Mouse (Mus musculus) limb, embryonic 12.5 days (tissue): ENCODE results near the gene Olfr792. TPM values are rescaled to one million over a fixed set of nuclear protein-coding genes. Genes with fewer than 3 reads are reported as not detected.

Source experiments
- ATAC-seq: fragments of 200-750 bp; cut with Nextera tagmentation; 2 replicates; pipeline ENCODE4 v1.8.0; 2017; ENCODE audit warnings: low read depth, moderate TSS enrichment; ENCODE audit not compliant: insufficient number of reproducible peaks, insufficient read depth, low FRiP score, low TSS enrichment
- H3K27ac ChIP-seq: fragments of 300-500 bp; sonication (generic); 2 replicates; pipeline ENCODE4 v1.5.1; 2016; ENCODE audit warnings: mild to moderate bottlenecking, moderate library complexity
- H3K27me3 ChIP-seq: fragments of 300-500 bp; sonication (generic); 2 replicates; pipeline ENCODE4 v1.6.1; 2016; ENCODE audit warnings: mild to moderate bottlenecking, moderate library complexity
- H3K36me3 ChIP-seq: fragments of 300-500 bp; sonication (generic); 2 replicates; pipeline ENCODE4 v1.6.1; 2016; ENCODE audit warnings: mild to moderate bottlenecking, moderate library complexity
- H3K4me1 ChIP-seq: fragments of 300-500 bp; sonication (generic); replicated peaks from 2 replicates; pipeline ENCODE4 v1.6.1; 2016
- H3K4me2 ChIP-seq: fragments of 300-500 bp; sonication (generic); 2 replicates; pipeline ENCODE4 v1.6.1; 2016; ENCODE audit warnings: mild to moderate bottlenecking, moderate library complexity
- H3K4me3 ChIP-seq: fragments of 300-500 bp; sonication (generic); replicated peaks from 2 replicates; pipeline ENCODE4 v1.5.1; 2016; ENCODE audit warnings: mild to moderate bottlenecking
- H3K9ac ChIP-seq: fragments of 300-500 bp; sonication (generic); replicated peaks from 2 replicates; pipeline ENCODE4 v1.6.1; 2016; ENCODE audit warnings: mild to moderate bottlenecking, moderate library complexity
- H3K9me3 ChIP-seq: fragments of 300-500 bp; sonication (generic); 2 replicates; pipeline ENCODE4 v1.6.1; 2016; ENCODE audit warnings: mild to moderate bottlenecking, moderate library complexity
- WGBS: fragments of 180-500 bp; shearing (Covaris S2); methylation state at CpG from one replicate; pipeline ENCODE4 v1.1.7; 2016; 5-methylcytosine and 5-hydroxymethylcytosine counted together
- microRNA-seq: library from miRNA; unstranded; fragments of <30 nt; microRNA quantifications from one replicate; pipeline ENCODE4, GENCODE M21; 2017
- polyA plus RNA-seq: library from polyadenylated mRNA; unstranded; fragments of >200 nt; fragmentation: Nextera tagmentation; extraction: Ambion mirVana; gene quantifications from 2 replicates; pipeline ENCODE4 v1.2.1, GENCODE M21; 2016

Olfr792 gene
- polyA plus RNA-seq, result not detected in 2 replicates

- H3K4me3 ChIP-seq, result no peak within 1 kb of the TSS
- no peak within 1 kb of the TSS for H3K27ac ChIP-seq
- H3K36me3 ChIP-seq, result no peaks in the 10 kb centered on the region
- H3K4me2 ChIP-seq, result no peak within 1 kb of the TSS
- no peaks in the 10 kb centered on the region for H3K27me3 ChIP-seq
- no peak for ATAC-seq
- H3K4me1 ChIP-seq, result no peaks in the 10 kb centered on the region
- H3K9ac ChIP-seq, result no peak within 1 kb of the TSS
- peaks cover under 1% of the 10 kb centered on the region; the same call in 1 of the 2 replicates for H3K9me3 ChIP-seq
- WGBS, result 80% methylated on average over 1 of the region's 1 CpGs
These were observed at the start of gene Olfr792 for GRCm38 (mm10) chr10:129538862-129539261. Gene Olfr792 (plus strand): TSS chr10:129539162.

GRCm38 (mm10) chr10:129490101-129490500 lies 48.9 kb upstream of the Olfr792 start:
- no peaks in the 10 kb centered on the region for H3K27me3 ChIP-seq
- H3K4me1 ChIP-seq, result no peaks in the 10 kb centered on the region
- H3K9me3 ChIP-seq, result no peaks in the 10 kb centered on the region
- no peak overlapping the region for H3K27ac ChIP-seq
- no peak overlapping the region for H3K4me3 ChIP-seq
- WGBS, result 91% methylated on average over 2 of the region's 2 CpGs
- no peak for ATAC-seq
- no peaks in the 10 kb centered on the region for H3K36me3 ChIP-seq
- H3K4me2 ChIP-seq, result no peak overlapping the region
- H3K9ac ChIP-seq, result no peak overlapping the region

GRCm38 (mm10) chr10:129498192-129498591 lies 40.8 kb upstream of the Olfr792 start, which contains the start of gene Olfr790:
Gene Olfr790 (plus strand): TSS chr10:129498492.
- Histone ChIP-seq H3K4me2 (no peak within 1 kb of the TSS), H3K9ac (no peak within 1 kb of the TSS), H3K4me1 (no peaks in the 10 kb centered on the region), H3K36me3 (no peaks in the 10 kb centered on the region), H3K27me3 (no peaks in the 10 kb centered on the region), H3K27ac (no peak within 1 kb of the TSS), H3K4me3 (no peak within 1 kb of the TSS), H3K9me3 (no peaks in the 10 kb centered on the region)
- no peak for ATAC-seq

- no peaks in the 10 kb centered on the region for H3K4me1 ChIP-seq
- H3K9me3 ChIP-seq, result 0 out of 2 replicates have a peak, but pooled peaks cover 2% of the 10 kb centered on the region
- H3K9ac ChIP-seq, result no peak within 1 kb of the TSS
- H3K36me3 ChIP-seq, result no peaks in the 10 kb centered on the region
- no peak within 1 kb of the TSS for H3K27ac ChIP-seq
- no peak for ATAC-seq
- 81% methylated on average over 3 of the region's 3 CpGs for whole genome bisulfite sequencing
- H3K27me3 ChIP-seq, result no peaks in the 10 kb centered on the region
- no peak within 1 kb of the TSS for H3K4me2 ChIP-seq
- H3K4me3 ChIP-seq, result no peak within 1 kb of the TSS
These were observed 17.5 kb upstream of the Olfr792 start, which contains the start of gene Olfr791 for GRCm38 (mm10) chr10:129521492-129521891. Gene Olfr791 (plus strand): TSS chr10:129521792.

GRCm38 (mm10) chr10:129549354-129549753 lies 10.4 kb downstream of the Olfr792 start:
- WGBS, result 54% methylated on average over 1 of the region's 1 CpGs

GRCm38 (mm10) chr10:129567355-129567754 lies 28.4 kb downstream of the Olfr792 start, which contains the start of gene Olfr794:
Gene Olfr794 (plus strand): TSS chr10:129567655.
- Histone ChIP-seq H3K27me3 (no peaks in the 10 kb centered on the region), H3K4me2 (no peak within 1 kb of the TSS), H3K4me1 (no peaks in the 10 kb centered on the region), H3K4me3 (no peak within 1 kb of the TSS), H3K9me3 (0 out of 2 replicates have a peak, but pooled peaks cover 4% of the 10 kb centered on the region), H3K9ac (no peak within 1 kb of the TSS), H3K36me3 (no peaks in the 10 kb centered on the region), H3K27ac (no peak within 1 kb of the TSS)
- ATAC-seq, result no peak
- 79% methylated on average over 2 of the region's 2 CpGs for WGBS

More at GRCm38 (mm10) chr10:129549354-129549753, 10.4 kb downstream of the Olfr792 start:
- Histone ChIP-seq H3K4me2 (no peak overlapping the region), H3K9me3 (peaks cover 6% of the 10 kb centered on the region; the same call in 1 of the 2 replicates), H3K4me3 (no peak overlapping the region), H3K36me3 (no peaks in the 10 kb centered on the region), H3K27ac (no peak overlapping the region), H3K4me1 (no peaks in the 10 kb centered on the region), H3K9ac (no peak overlapping the region), H3K27me3 (no peaks in the 10 kb centered on the region)
- ATAC-seq, result no peak

GRCm38 (mm10) chr10:129577066-129577465 lies 38.1 kb downstream of the Olfr792 start:
- 84% methylated on average over 1 of the region's 1 CpGs for WGBS
- H3K27ac ChIP-seq, result no peak overlapping the region
- H3K36me3 ChIP-seq, result no peaks in the 10 kb centered on the region
- no peaks in the 10 kb centered on the region for H3K9me3 ChIP-seq
- H3K4me3 ChIP-seq, result no peak overlapping the region
- H3K4me2 ChIP-seq, result no peak overlapping the region
- no peak overlapping the region for H3K9ac ChIP-seq
- H3K4me1 ChIP-seq, result no peaks in the 10 kb centered on the region
- ATAC-seq, result no peak
- H3K27me3 ChIP-seq, result no peaks in the 10 kb centered on the region

Small RNA genes within 50 kb of the gene (microRNA-seq; reads per million reads assigned to microRNA genes)
- not detected for gene Gm23252

Other genes starting within 250 kb of the Olfr792 start
- not detected in 2 replicates for gene Olfr780, start 221.0 kb upstream of the Olfr792 start, polyA plus RNA-seq
- gene Olfr781, start 210.3 kb upstream of the Olfr792 start, polyA plus RNA-seq, result not detected in 2 replicates
- not detected in 2 replicates for gene Olfr782, start 190.3 kb upstream of the Olfr792 start, polyA plus RNA-seq
- 0.09 TPM in 2 replicates for gene Olfr784, start 155.1 kb upstream of the Olfr792 start, polyA plus RNA-seq
- not detected in 2 replicates for gene Olfr785, start 133.7 kb upstream of the Olfr792 start, polyA plus RNA-seq
- not detected in 2 replicates for gene Olfr786, start 111.9 kb upstream of the Olfr792 start, polyA plus RNA-seq
- not detected in 2 replicates for gene Olfr787, start 77.3 kb upstream of the Olfr792 start, polyA plus RNA-seq
- gene Olfr788, start 68.2 kb upstream of the Olfr792 start, polyA plus RNA-seq, result not detected in 2 replicates
- gene Olfr789, start 54.4 kb upstream of the Olfr792 start, polyA plus RNA-seq, result not detected in 2 replicates
- gene Olfr790, start 40.7 kb upstream of the Olfr792 start, polyA plus RNA-seq, result not detected in 2 replicates
- not detected in 2 replicates for gene Olfr791, start 17.4 kb upstream of the Olfr792 start, polyA plus RNA-seq
- not detected in 2 replicates for gene Olfr794, start 28.5 kb downstream of the Olfr792 start, polyA plus RNA-seq
- not detected in 2 replicates for gene Olfr796, start 73.4 kb downstream of the Olfr792 start, polyA plus RNA-seq
- not detected in 2 replicates for gene Olfr798, start 88.8 kb downstream of the Olfr792 start, polyA plus RNA-seq
- gene Olfr799, start 98.3 kb downstream of the Olfr792 start, polyA plus RNA-seq, result not detected in 2 replicates
- not detected in 2 replicates for gene Olfr800, start 118.5 kb downstream of the Olfr792 start, polyA plus RNA-seq
- not detected in 2 replicates for gene Olfr801, start 134.7 kb downstream of the Olfr792 start, polyA plus RNA-seq
- not detected in 2 replicates for gene Olfr802, start 149.0 kb downstream of the Olfr792 start, polyA plus RNA-seq
- gene Olfr803, start 155.1 kb downstream of the Olfr792 start, polyA plus RNA-seq, result not detected in 2 replicates
- gene Olfr804, start 164.0 kb downstream of the Olfr792 start, polyA plus RNA-seq, result not detected in 2 replicates
- not detected in 2 replicates for gene Olfr805, start 190.2 kb downstream of the Olfr792 start, polyA plus RNA-seq
- gene Olfr806, start 202.8 kb downstream of the Olfr792 start, polyA plus RNA-seq, result not detected in 2 replicates
- gene Olfr807, start 218.6 kb downstream of the Olfr792 start, polyA plus RNA-seq, result not detected in 2 replicates
- gene Olfr808, start 226.3 kb downstream of the Olfr792 start, polyA plus RNA-seq, result not detected in 2 replicates
- gene Olfr809, start 235.5 kb downstream of the Olfr792 start, polyA plus RNA-seq, result not detected in 2 replicates